Mouse (Mus musculus) v-Abl transformed pro-B cells (cell line): ENCODE results near the gene Tmem184a.

Experiments
- in situ Hi-C, 2 experiments: fragments of 400-800 bp; cut with MboI; formaldehyde crosslinking; loops; one replicate each; pipeline ENCODE4 v1.15.1; 2025; ENCODE audit not compliant: unreplicated experiment in 2 of 2

Gene Tmem184a

DNA sequence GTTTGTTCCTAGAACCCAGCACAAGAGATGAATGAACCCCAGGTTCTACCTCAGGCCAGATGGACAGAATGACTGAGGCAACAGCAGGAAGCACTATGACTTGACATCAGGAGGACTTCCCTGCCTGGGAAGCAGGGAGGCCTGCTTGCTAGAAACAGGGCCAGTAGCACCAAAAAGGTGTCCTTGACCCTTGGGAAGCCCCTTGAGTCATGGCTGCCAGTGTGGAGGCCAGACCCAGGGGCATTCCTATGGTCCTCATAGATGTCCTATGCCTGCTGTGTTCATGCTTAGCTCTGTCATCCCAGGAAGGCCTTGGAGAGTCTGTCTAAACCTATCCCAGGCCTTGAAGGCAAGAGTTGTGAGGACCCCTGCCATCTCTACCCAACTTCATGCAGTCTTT is 3.3 kb downstream of the Tmem184a start:
- in situ Hi-C loops = loop anchor here in 1 of 2 experiments (5.0 kb wide), 1 partner anchor 39 kb away; the partner anchor contains the start of gene Ints1

DNA sequence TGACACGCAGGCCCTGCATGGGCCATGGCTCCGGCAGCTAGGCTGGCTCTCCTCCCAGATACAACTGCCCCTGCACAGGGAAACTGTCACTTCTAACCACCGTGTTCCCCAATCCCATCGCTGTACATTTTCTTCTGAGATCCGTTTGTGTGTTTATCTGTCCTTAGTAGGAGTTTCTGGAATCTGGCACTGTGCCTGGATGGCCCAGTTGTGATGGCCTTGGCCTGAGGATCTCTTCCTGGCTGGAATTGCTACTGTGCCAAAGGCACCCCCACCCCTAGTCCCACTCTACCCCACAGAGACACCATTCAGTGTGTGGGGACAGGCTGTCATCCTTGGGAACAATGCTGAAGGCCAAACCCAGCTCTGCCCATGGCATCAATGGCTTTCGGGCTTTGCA is 3.8 kb downstream of the Tmem184a start:
- in situ Hi-C loops = loop anchor here in 1 of 2 experiments (5.0 kb wide), 1 partner anchor 39 kb away; the partner anchor contains the start of gene Ints1

DNA sequence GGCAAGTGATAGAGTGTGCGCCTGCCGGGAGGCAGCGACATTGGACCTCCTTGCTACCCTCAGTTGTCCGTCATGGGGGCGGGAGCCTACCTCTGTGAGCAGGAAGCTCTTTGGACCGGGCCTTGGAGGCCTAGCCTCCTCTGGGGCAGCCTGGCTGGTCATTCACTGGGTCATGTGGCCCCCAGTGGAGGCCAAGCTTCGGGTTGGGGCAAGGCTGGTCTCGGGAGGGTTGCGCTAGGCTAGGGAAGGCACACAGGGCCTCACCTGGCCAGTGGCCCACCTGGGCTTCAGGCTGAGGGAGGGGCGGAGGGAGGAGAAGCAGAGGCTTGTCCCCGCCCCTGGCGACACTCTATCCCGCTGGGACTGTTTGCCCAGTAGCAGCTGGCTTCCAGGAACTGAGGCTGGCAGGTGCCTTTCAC is 5.7 kb downstream of the Tmem184a start:
- in situ Hi-C loops = loop anchor here in 1 of 2 experiments (5.0 kb wide), 1 partner anchor 92 kb away; no protein-coding TSS in a partner anchor

DNA sequence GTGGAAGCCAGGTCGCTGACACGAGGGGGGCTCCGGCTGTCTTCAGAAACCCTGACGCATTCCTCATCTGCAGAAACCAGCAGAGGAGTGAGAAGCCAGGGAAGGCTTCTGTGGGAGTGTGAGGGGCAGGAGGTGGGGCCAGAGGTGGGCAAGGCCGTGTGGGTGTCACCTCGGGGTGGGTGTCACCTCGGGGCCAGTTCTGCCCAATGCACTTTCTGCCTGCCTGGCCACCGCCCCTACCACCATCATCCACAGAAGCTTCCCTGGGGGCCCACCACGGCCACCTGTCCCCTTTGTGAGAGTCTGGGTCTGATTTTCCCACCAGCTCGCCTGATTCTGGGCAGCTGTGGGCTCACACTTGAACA is 6.6 kb downstream of the Tmem184a start:
- in situ Hi-C loops = loop anchor here in 1 of 2 experiments (5.0 kb wide), 1 partner anchor 91 kb away; no protein-coding TSS in a partner anchor

GRCm38 (mm10) chr5:139812398-139813125 is 7.2 kb downstream of the Tmem184a start:
- in situ Hi-C loops = loop anchor here in 1 of 2 experiments (5.0 kb wide), 1 partner anchor 90 kb away; no protein-coding TSS in a partner anchor

DNA sequence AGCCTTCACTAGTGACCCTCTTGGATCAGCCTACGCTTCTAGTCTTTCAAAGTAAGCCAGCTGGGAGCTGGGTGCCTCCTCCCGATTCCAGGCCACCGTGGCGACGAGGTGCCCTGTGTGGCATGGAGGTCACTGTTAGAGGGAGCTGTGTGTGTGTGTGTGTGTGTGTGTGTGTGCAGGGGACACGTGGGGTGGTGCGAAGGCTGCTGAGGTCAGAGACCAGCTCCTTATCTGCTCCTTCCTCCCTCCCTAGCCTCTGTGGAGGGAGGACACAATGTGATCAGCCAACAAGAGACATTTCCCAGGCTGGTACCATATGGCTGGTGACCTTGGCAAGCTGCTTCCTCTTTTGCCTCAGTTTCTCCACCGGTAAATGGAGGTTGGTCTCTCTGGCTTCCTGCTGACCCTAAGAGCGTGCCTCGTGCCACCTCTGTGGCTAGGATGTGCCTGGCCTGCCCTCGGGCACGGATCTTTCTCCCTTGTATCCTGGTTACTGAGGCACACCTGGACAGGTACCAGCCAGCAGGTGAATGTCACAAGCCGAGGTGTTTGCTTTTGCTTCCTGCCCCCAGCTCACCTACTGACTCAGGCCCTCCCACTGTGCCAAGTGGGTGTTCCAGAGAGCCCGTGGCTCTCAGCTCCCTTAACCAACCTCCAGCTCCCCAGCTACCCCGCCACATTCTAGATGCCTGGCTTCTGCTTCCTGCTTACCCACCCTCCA is 7.9 kb downstream of the Tmem184a start:
- in situ Hi-C loops = loop anchor here in 1 of 2 experiments (5.0 kb wide), 1 partner anchor 90 kb away; no protein-coding TSS in a partner anchor

DNA sequence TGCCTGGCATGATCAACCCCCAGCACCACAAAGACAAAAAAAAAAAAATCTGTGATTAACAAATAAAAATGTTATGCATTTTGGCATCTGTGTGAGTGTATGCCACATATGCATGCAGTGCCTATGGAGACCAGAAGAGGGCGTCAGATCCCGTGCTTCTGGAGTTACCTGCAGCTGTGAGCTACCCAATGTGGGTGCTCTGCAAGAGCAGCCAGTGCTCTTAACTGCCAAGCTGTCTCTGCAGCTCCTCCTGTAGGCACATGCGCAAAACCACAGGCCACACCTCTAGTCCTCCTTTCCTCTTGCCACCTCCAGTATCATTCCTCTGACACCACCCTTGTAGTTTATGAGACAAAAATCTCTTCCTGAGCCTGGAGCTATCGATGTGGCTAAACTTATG is 10.3 kb downstream of the Tmem184a start:
- in situ Hi-C loops = no loop called here

DNA sequence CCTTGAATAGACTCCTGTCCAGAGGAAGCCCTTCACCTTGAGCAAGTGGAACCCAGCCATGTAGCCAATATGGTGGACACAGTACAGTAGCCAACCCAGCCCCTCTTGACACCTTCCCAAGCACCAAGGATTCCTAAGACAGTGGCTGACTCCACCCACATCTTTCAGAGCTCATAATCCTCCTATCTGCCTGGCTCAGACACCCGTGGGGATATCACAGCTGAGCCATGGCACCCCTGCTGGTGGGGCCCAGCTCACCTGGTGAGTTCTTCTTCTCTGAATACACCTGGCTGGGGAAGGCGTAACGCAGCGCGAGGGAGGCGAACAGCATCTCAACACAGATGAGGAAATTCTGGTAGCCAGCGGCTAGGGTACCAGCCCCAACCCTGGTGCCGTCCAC is 13.8 kb downstream of the Tmem184a start:
- in situ Hi-C loops = no loop called here

- in situ Hi-C loops = no loop called here
These were observed 15.1 kb downstream of the Tmem184a start for GRCm38 (mm10) chr5:139804573-139805111.

DNA sequence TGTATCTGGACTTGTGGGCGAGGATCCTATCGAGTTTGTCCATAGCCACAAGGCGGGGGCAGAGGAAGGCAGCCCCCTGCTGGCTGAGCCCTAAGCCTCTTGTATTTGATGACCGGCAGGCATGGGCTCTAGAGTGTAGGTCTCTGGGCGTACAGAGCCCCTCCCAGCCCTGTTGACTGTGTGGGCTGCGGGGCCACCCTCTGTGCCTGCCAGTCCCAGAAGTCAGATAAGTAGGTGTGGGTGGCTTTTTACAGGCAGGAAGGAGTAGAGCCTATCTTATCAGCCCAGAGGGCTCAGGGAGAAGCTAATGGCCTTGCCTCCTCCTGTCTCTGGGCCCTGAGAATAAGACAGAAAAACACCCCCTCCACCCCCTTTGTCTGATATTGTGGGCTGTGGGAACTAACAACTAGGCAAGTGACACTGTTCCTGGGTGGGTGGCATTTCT is 15.6 kb downstream of the Tmem184a start:
- in situ Hi-C loops = no loop called here

- in situ Hi-C loops = no loop called here
These were observed 16.1 kb downstream of the Tmem184a start for GRCm38 (mm10) chr5:139803601-139804102.

DNA sequence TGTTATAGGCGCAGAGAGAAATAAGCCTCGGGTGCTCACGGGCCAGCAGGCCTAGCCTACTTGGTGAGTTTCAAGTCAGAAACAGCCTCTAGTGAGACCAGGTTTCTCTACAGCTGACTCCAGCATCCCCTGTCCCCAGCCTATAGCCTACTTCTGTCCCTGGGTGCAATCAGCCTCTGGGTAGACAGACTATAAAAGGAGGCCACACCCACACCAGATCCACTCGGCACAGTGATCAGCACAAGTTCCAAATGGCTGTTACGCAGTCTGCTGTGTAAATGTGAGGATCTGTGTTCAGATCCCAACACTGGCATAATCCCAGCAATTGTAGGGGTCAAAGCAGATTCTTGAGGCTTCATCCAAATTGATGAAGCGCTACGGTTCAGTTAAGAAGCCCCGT is 16.6 kb downstream of the Tmem184a start:
- in situ Hi-C loops = no loop called here

GRCm38 (mm10) chr5:139801880-139802279 is 17.8 kb downstream of the Tmem184a start:
- in situ Hi-C loops = no loop called here

- in situ Hi-C loops = no loop called here
These were observed 18.5 kb downstream of the Tmem184a start for GRCm38 (mm10) chr5:139801231-139801630.

- in situ Hi-C loops = loop anchor here in 1 of 2 experiments (25.0 kb wide), 1 partner anchor 1638 kb away; the partner anchor contains the start of genes Ap4m1, Cops6, Mcm7 and Zfp113
These were observed 19.7 kb downstream of the Tmem184a start for GRCm38 (mm10) chr5:139799801-139800590.

DNA sequence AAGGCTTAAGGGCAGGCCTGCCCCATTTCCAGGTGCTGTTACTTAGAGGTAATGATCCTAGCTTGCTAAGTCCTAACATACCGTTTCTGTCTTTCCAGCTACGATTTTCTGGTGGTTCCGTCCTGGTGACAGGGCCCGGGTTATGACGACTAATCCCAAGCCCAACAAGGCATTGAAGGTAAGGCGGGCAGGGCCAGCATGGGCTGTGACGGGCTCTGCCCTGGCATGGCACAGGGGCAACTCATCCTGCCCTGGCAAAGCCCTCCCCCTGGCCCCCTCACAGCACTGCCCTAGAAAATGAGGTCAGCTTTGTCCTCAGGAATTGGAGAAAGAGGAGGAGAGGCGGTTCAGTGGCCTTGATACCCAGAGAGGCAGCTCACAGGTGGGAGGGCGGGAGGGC is 20.7 kb downstream of the Tmem184a start:
- in situ Hi-C loops = loop anchor here in 1 of 2 experiments (25.0 kb wide), 1 partner anchor 1637 kb away; the partner anchor contains the start of genes Ap4m1, Cops6, Mcm7 and Zfp113

DNA sequence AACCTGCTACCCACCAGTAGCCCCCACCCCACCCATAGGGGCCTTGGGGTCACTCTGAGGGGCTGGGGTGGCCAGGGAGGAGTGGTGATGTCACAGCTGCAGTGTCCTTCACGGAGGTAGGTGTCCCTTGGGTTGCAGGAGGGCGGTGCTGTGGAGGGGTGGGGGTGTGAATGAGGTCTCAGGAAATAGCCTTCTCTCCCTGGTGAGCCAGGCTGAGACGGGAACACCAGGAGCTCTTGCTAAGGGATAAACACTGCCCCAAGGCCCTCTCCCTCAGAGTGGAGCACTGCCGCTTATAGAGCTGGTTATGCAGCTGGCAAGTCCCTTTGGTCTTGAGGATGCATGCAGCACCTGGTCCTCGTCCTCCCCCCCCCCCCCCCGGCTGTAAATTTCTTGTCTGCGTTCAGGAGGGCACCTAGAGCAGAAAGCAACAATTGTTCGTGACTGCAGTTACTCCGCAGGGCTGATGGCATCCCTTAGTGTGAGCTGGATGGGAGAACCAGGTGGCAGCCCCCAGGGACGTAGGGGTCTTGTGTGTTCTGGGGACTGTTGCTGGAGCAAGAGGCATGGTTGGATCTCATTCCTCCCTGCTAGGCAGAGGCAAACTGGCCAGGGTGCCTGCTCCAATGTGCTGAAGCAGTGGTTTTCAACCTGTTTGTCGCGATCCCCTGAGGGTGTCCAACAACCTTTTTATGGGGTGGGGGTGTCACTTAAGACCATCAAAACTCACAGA is 21.4 kb downstream of the Tmem184a start:
- in situ Hi-C loops = loop anchor here in 1 of 2 experiments (25.0 kb wide), 1 partner anchor 1636 kb away; the partner anchor contains the start of genes Ap4m1, Cops6, Mcm7 and Zfp113

- in situ Hi-C loops = loop anchor here in 1 of 2 experiments (25.0 kb wide), 1 partner anchor 1635 kb away; the partner anchor contains the start of genes Ap4m1, Cops6, Mcm7 and Zfp113
These were observed 22.1 kb downstream of the Tmem184a start for GRCm38 (mm10) chr5:139797473-139798167.
